Mouse (Mus musculus): ENCODE measurements at regions not wholly inside any gene's neighbourhood (a gene's known extent, or its start where the extent isn't known, plus 50 kb on each side); places are given as distances from the start of the nearest gene placed in this dataset.
A peak's percentile ranks its signal among the peaks of the same experiment; 100 is the strongest.

GRCm38 (mm10) chr4:98282275-98282674 is 100.8 kb downstream of the Tm2d1 start:
- Histone ChIP-seq H3K36me3 (ENCODE audit: control insufficient read depth, insufficient read depth, low read length) (no peaks in the 10 kb centered on the region), H3K4me1 (ENCODE audit: control insufficient read depth, insufficient read depth, low read length) (no peaks in the 10 kb centered on the region), H3K9me3 (replicated peaks; ENCODE audit: control insufficient read depth, low read length) (no peaks in the 10 kb centered on the region), H3K9ac (ENCODE audit: low read depth, low read length) (no peak overlapping the region), H3K4me3 (ENCODE audit: low read depth, low read length) (no peak overlapping the region), H3K4me2 (no peak overlapping the region), H3K27ac (ENCODE audit: low read depth, low read length) (no peak overlapping the region), H3K27me3 (ENCODE audit: control insufficient read depth, insufficient read depth, low read length) (no peaks in the 10 kb centered on the region)
- 71% methylated on average over 2 of the region's 2 CpGs for WGBS (ENCODE audit: insufficient replicate concordance)
- no peak for ATAC-seq (replicated peaks; ENCODE audit: insufficient number of reproducible peaks, low FRiP score, low TSS enrichment)

- no peaks in the 10 kb centered on the region for H3K27me3 ChIP-seq (ENCODE audit: control insufficient read depth, insufficient read depth, low read length)
- H3K9ac ChIP-seq (ENCODE audit: low read depth, low read length): no peak overlapping the region
- H3K9me3 ChIP-seq (replicated peaks; ENCODE audit: control insufficient read depth, low read length): no peaks in the 10 kb centered on the region
- H3K4me1 ChIP-seq (ENCODE audit: control insufficient read depth, insufficient read depth, low read length): no peaks in the 10 kb centered on the region
- 69% methylated on average over 7 of the region's 7 CpGs for WGBS (ENCODE audit: insufficient replicate concordance)
- no peak overlapping the region for H3K27ac ChIP-seq (ENCODE audit: low read depth, low read length)
- no peak overlapping the region for H3K4me2 ChIP-seq
- H3K4me3 ChIP-seq (ENCODE audit: low read depth, low read length): no peak overlapping the region
- no peaks in the 10 kb centered on the region for H3K36me3 ChIP-seq (ENCODE audit: control insufficient read depth, insufficient read depth, low read length)
- no peak for ATAC-seq (replicated peaks; ENCODE audit: insufficient number of reproducible peaks, low FRiP score, low TSS enrichment)
Measured at GRCm38 (mm10) chr4:98258336-98258735, 124.8 kb downstream of the Tm2d1 start.

GRCm38 (mm10) chr4:98257711-98258110 is 125.4 kb downstream of the Tm2d1 start:
- Histone ChIP-seq H3K27ac (ENCODE audit: low read depth, low read length) (no peak overlapping the region), H3K4me2 (no peak overlapping the region), H3K9me3 (replicated peaks; ENCODE audit: control insufficient read depth, low read length) (no peaks in the 10 kb centered on the region), H3K4me3 (ENCODE audit: low read depth, low read length) (no peak overlapping the region), H3K4me1 (ENCODE audit: control insufficient read depth, insufficient read depth, low read length) (no peaks in the 10 kb centered on the region), H3K27me3 (ENCODE audit: control insufficient read depth, insufficient read depth, low read length) (no peaks in the 10 kb centered on the region), H3K9ac (ENCODE audit: low read depth, low read length) (no peak overlapping the region), H3K36me3 (ENCODE audit: control insufficient read depth, insufficient read depth, low read length) (no peaks in the 10 kb centered on the region)
- 89% methylated on average over 9 of the region's 9 CpGs for WGBS (ENCODE audit: insufficient replicate concordance)
- no peak for ATAC-seq (replicated peaks; ENCODE audit: insufficient number of reproducible peaks, low FRiP score, low TSS enrichment)

GRCm38 (mm10) chr4:98254856-98255853 is 128.0 kb downstream of the Tm2d1 start:
- Histone ChIP-seq H3K27me3 (ENCODE audit: control insufficient read depth, insufficient read depth, low read length) (no peaks in the 10 kb centered on the region), H3K4me1 (ENCODE audit: control insufficient read depth, insufficient read depth, low read length) (no peaks in the 10 kb centered on the region), H3K36me3 (ENCODE audit: control insufficient read depth, insufficient read depth, low read length) (no peaks in the 10 kb centered on the region), H3K9me3 (replicated peaks; ENCODE audit: control insufficient read depth, low read length) (no peaks in the 10 kb centered on the region), H3K4me3 (ENCODE audit: low read depth, low read length) (no peak overlapping the region), H3K4me2 (no peak overlapping the region), H3K9ac (ENCODE audit: low read depth, low read length) (no peak overlapping the region), H3K27ac (ENCODE audit: low read depth, low read length) (no peak overlapping the region)
- WGBS (ENCODE audit: insufficient replicate concordance): 58% methylated on average over 18 of the region's 18 CpGs
- ATAC-seq (replicated peaks; ENCODE audit: insufficient number of reproducible peaks, low FRiP score, low TSS enrichment): no peak

- Histone ChIP-seq H3K4me3 (ENCODE audit: low read depth, low read length) (peak overlapping the region; percentile 26), H3K27ac (ENCODE audit: low read depth, low read length) (peak overlapping the region; percentile 43; the same call in 1 of the 2 replicates), H3K9ac (ENCODE audit: low read depth, low read length) (no peak overlapping the region), H3K4me1 (ENCODE audit: control insufficient read depth, insufficient read depth, low read length) (no peaks in the 10 kb centered on the region), H3K4me2 (peak overlapping the region; percentile 60), H3K9me3 (replicated peaks; ENCODE audit: control insufficient read depth, low read length) (no peaks in the 10 kb centered on the region), H3K36me3 (ENCODE audit: control insufficient read depth, insufficient read depth, low read length) (no peaks in the 10 kb centered on the region), H3K27me3 (ENCODE audit: control insufficient read depth, insufficient read depth, low read length) (no peaks in the 10 kb centered on the region)
- no peak for ATAC-seq (replicated peaks; ENCODE audit: insufficient number of reproducible peaks, low FRiP score, low TSS enrichment)
- 10% methylated on average over 15 of the region's 16 CpGs for WGBS (ENCODE audit: insufficient replicate concordance)
Measured at GRCm38 (mm10) chr4:98243941-98244929, 138.9 kb downstream of the Tm2d1 start.

GRCm38 (mm10) chr4:98243502-98243901 is 139.6 kb downstream of the Tm2d1 start:
- H3K27me3 ChIP-seq (ENCODE audit: control insufficient read depth, insufficient read depth, low read length): no peaks in the 10 kb centered on the region
- H3K9me3 ChIP-seq (replicated peaks; ENCODE audit: control insufficient read depth, low read length): no peaks in the 10 kb centered on the region
- no peak overlapping the region for H3K27ac ChIP-seq (ENCODE audit: low read depth, low read length)
- ATAC-seq (replicated peaks; ENCODE audit: insufficient number of reproducible peaks, low FRiP score, low TSS enrichment): 0 out of 2 replicates have a peak, but pooled peaks have one; percentile 59
- H3K4me2 ChIP-seq: peak overlapping the region; percentile 29; the same call in 1 of the 2 replicates
- no peaks in the 10 kb centered on the region for H3K36me3 ChIP-seq (ENCODE audit: control insufficient read depth, insufficient read depth, low read length)
- H3K9ac ChIP-seq (ENCODE audit: low read depth, low read length): no peak overlapping the region
- no peak overlapping the region; the same call in 1 of the 2 replicates for H3K4me3 ChIP-seq (ENCODE audit: low read depth, low read length)
- no peaks in the 10 kb centered on the region for H3K4me1 ChIP-seq (ENCODE audit: control insufficient read depth, insufficient read depth, low read length)
- WGBS (ENCODE audit: insufficient replicate concordance): 3% methylated on average over 6 of the region's 6 CpGs

GRCm38 (mm10) chr4:98241921-98242320 is 141.2 kb downstream of the Tm2d1 start:
- no peak overlapping the region for H3K4me2 ChIP-seq
- no peaks in the 10 kb centered on the region for H3K4me1 ChIP-seq (ENCODE audit: control insufficient read depth, insufficient read depth, low read length)
- H3K4me3 ChIP-seq (ENCODE audit: low read depth, low read length): no peak overlapping the region
- H3K36me3 ChIP-seq (ENCODE audit: control insufficient read depth, insufficient read depth, low read length): no peaks in the 10 kb centered on the region
- no peak for ATAC-seq (replicated peaks; ENCODE audit: insufficient number of reproducible peaks, low FRiP score, low TSS enrichment)
- H3K27ac ChIP-seq (ENCODE audit: low read depth, low read length): no peak overlapping the region
- WGBS (ENCODE audit: insufficient replicate concordance): 90% methylated on average over 2 of the region's 2 CpGs
- no peak overlapping the region for H3K9ac ChIP-seq (ENCODE audit: low read depth, low read length)
- H3K27me3 ChIP-seq (ENCODE audit: control insufficient read depth, insufficient read depth, low read length): no peaks in the 10 kb centered on the region
- H3K9me3 ChIP-seq (replicated peaks; ENCODE audit: control insufficient read depth, low read length): no peaks in the 10 kb centered on the region

GRCm38 (mm10) chr4:98240289-98240688 is 142.8 kb downstream of the Tm2d1 start:
- Histone ChIP-seq H3K4me3 (ENCODE audit: low read depth, low read length) (no peak overlapping the region), H3K4me1 (ENCODE audit: control insufficient read depth, insufficient read depth, low read length) (no peaks in the 10 kb centered on the region)
- no peak for ATAC-seq (replicated peaks; ENCODE audit: insufficient number of reproducible peaks, low FRiP score, low TSS enrichment)

More at GRCm38 (mm10) chr4:98240289-98240688, 142.8 kb downstream of the Tm2d1 start:
- H3K9me3 ChIP-seq (replicated peaks; ENCODE audit: control insufficient read depth, low read length): no peaks in the 10 kb centered on the region
- no peaks in the 10 kb centered on the region for H3K36me3 ChIP-seq (ENCODE audit: control insufficient read depth, insufficient read depth, low read length)
- H3K27me3 ChIP-seq (ENCODE audit: control insufficient read depth, insufficient read depth, low read length): no peaks in the 10 kb centered on the region
- no peak overlapping the region for H3K9ac ChIP-seq (ENCODE audit: low read depth, low read length)
- H3K27ac ChIP-seq (ENCODE audit: low read depth, low read length): no peak overlapping the region
- no peak overlapping the region for H3K4me2 ChIP-seq
